Mouse (Mus musculus) bone marrow, adult 2 months (tissue): ENCODE data around the gene Thap4.

Source experiments
- CTCF ChIP-seq: fragments of 200-500 bp; IDR thresholded peaks from 2 replicates; pipeline ENCODE4 v1.5.1; 2011; ENCODE audit warnings: low read length, control low read depth; ENCODE audit not compliant: control insufficient read depth, insufficient read depth
- POLR2A ChIP-seq: fragments of 200-500 bp; IDR thresholded peaks from 2 replicates; pipeline ENCODE4 v1.6.1; 2011; ENCODE audit warnings: low read depth, mild to moderate bottlenecking, control low read depth, low read length, borderline replicate concordance; ENCODE audit not compliant: control insufficient read depth

- TF ChIP-seq POLR2A (no peak), CTCF (no peak)
Observed at GRCm38 (mm10) chr1:93755291-93755610, 587 bp upstream of the Thap4 start.
